Mouse (Mus musculus) testis, adult 2 months (tissue): Measurements from ENCODE around the gene Tmem184a. TPM values are rescaled to one million over a fixed set of nuclear protein-coding genes. Genes with fewer than 3 reads are reported as not detected.

Source experiments
- H3K27ac ChIP-seq: fragments of 200-500 bp; 2 replicates; pipeline ENCODE4 v1.5.1; 2012; ENCODE audit warnings: low read depth, low read length; ENCODE audit not compliant: control insufficient read depth, insufficient read depth
- H3K27me3 ChIP-seq: fragments of 200-500 bp; 2 replicates; pipeline ENCODE4 v1.6.1; 2012; ENCODE audit warnings: mild to moderate bottlenecking, low read length, moderate library complexity; ENCODE audit not compliant: control insufficient read depth, insufficient read depth
- H3K36me3 ChIP-seq: fragments of 200-500 bp; 2 replicates; pipeline ENCODE4 v1.6.1; 2012; ENCODE audit warnings: mild to moderate bottlenecking, low read length; ENCODE audit not compliant: control insufficient read depth, insufficient read depth
- H3K4me1 ChIP-seq: fragments of 200-500 bp; 2 replicates; pipeline ENCODE4 v1.6.1; 2012; ENCODE audit warnings: low read length; ENCODE audit not compliant: control insufficient read depth, insufficient read depth
- H3K4me3 ChIP-seq: fragments of 200-500 bp; 2 replicates; pipeline ENCODE4 v1.5.1; 2012; ENCODE audit warnings: low read depth, mild to moderate bottlenecking, low read length, moderate library complexity, mixed read lengths; ENCODE audit not compliant: control insufficient read depth
- CTCF ChIP-seq: fragments of 200-500 bp; IDR thresholded peaks from 2 replicates; pipeline ENCODE4 v1.5.1; 2012; ENCODE audit warnings: low read depth, mild to moderate bottlenecking, inconsistent platforms, low read length, moderate library complexity; ENCODE audit not compliant: control insufficient read depth, insufficient read depth, insufficient replicate concordance
- POLR2A ChIP-seq: fragments of 200-500 bp; IDR thresholded peaks from 2 replicates; pipeline ENCODE4 v1.6.1; 2012; ENCODE audit warnings: low read depth, mild to moderate bottlenecking, inconsistent platforms, low read length, moderate library complexity; ENCODE audit not compliant: control insufficient read depth
- polyA plus RNA-seq: library from polyadenylated mRNA; depleted of rRNA; stranded (reverse); fragments of >200 nt; gene quantifications from 2 replicates; pipeline ENCODE4 v1.2.3, GENCODE M21; 2012; rRNA removed

Tmem184a gene
- polyA plus RNA-seq, 1 experiment = 204 TPM

GRCm38 (mm10) chr5:139764296-139764695 lies 55.4 kb downstream of the Tmem184a start:
- H3K4me3 ChIP-seq = no peak overlapping the region
- TF ChIP-seq POLR2A (no peak), CTCF (peak; percentile 51; the same call in 1 of the 2 replicates)

GRCm38 (mm10) chr5:139758096-139758495 lies 61.6 kb downstream of the Tmem184a start:
- Histone ChIP-seq H3K4me3 (no peak overlapping the region), H3K4me1 (no peaks in the 10 kb centered on the region), H3K27me3 (no peaks in the 10 kb centered on the region), H3K27ac (no peak overlapping the region), H3K36me3 (peaks cover 3% of the 10 kb centered on the region)
- TF ChIP-seq POLR2A = no peak

More at GRCm38 (mm10) chr5:139764296-139764695, 55.4 kb downstream of the Tmem184a start:
- Histone ChIP-seq H3K27me3 (no peaks in the 10 kb centered on the region), H3K36me3 (no peaks in the 10 kb centered on the region; the same call in none of the 2 replicates), H3K4me1 (no peaks in the 10 kb centered on the region), H3K27ac (no peak overlapping the region)

GRCm38 (mm10) chr5:139756586-139756985 lies 63.1 kb downstream of the Tmem184a start:
- H3K4me3 ChIP-seq = no peak overlapping the region
- H3K27me3 ChIP-seq = no peaks in the 10 kb centered on the region
- H3K36me3 ChIP-seq = peaks cover 3% of the 10 kb centered on the region
- TF ChIP-seq POLR2A (no peak), CTCF (no peak)
- no peaks in the 10 kb centered on the region for H3K4me1 ChIP-seq
- no peak overlapping the region for H3K27ac ChIP-seq

GRCm38 (mm10) chr5:139756135-139756534 lies 63.6 kb downstream of the Tmem184a start:
- H3K36me3 ChIP-seq = peaks cover 3% of the 10 kb centered on the region; the same call in 1 of the 2 replicates
- no peaks in the 10 kb centered on the region for H3K27me3 ChIP-seq
- H3K4me3 ChIP-seq = no peak overlapping the region
- H3K4me1 ChIP-seq = no peaks in the 10 kb centered on the region
- TF ChIP-seq POLR2A (no peak), CTCF (no peak)
- H3K27ac ChIP-seq = no peak overlapping the region

- Histone ChIP-seq H3K4me3 (peak overlapping the region; percentile 17), H3K4me1 (no peaks in the 10 kb centered on the region), H3K27ac (no peak overlapping the region), H3K27me3 (no peaks in the 10 kb centered on the region), H3K36me3 (peaks cover 3% of the 10 kb centered on the region; the same call in 1 of the 2 replicates)
- TF ChIP-seq CTCF = peak; percentile 67
- TF ChIP-seq POLR2A = no peak
Measured at GRCm38 (mm10) chr5:139754753-139755152, 65.0 kb downstream of the Tmem184a start.

Other genes with a start within 250 kb of the Tmem184a start
- gene Micall2, start 83.6 kb downstream of the Tmem184a start, polyA plus RNA-seq = 3.7 and 4.9 TPM in 2 replicates
- gene Ints1, start 44.2 kb downstream of the Tmem184a start, polyA plus RNA-seq = 33.9 and 36.4 TPM in 2 replicates
- gene Mafk, start 28.4 kb downstream of the Tmem184a start, polyA plus RNA-seq = 10.8 and 14.5 TPM in 2 replicates
- not detected in 2 replicates for gene Gm26938, start 6.5 kb upstream of the Tmem184a start, polyA plus RNA-seq
- 9.9 and 11.0 TPM in 2 replicates for gene Psmg3, start 7.0 kb upstream of the Tmem184a start, polyA plus RNA-seq
- gene Elfn1, start 88.0 kb upstream of the Tmem184a start, polyA plus RNA-seq = 55.6 and 61.9 TPM in 2 replicates